Mouse (Mus musculus): ENCODE measurements around the gene Rab11fip5. TPM values are rescaled to one million over a fixed set of nuclear protein-coding genes. Genes with fewer than 3 reads are reported as not detected.

Gene Rab11fip5
- polyA plus RNA-seq, 1 experiment from 2014 or later = 15.1 TPM

DNA sequence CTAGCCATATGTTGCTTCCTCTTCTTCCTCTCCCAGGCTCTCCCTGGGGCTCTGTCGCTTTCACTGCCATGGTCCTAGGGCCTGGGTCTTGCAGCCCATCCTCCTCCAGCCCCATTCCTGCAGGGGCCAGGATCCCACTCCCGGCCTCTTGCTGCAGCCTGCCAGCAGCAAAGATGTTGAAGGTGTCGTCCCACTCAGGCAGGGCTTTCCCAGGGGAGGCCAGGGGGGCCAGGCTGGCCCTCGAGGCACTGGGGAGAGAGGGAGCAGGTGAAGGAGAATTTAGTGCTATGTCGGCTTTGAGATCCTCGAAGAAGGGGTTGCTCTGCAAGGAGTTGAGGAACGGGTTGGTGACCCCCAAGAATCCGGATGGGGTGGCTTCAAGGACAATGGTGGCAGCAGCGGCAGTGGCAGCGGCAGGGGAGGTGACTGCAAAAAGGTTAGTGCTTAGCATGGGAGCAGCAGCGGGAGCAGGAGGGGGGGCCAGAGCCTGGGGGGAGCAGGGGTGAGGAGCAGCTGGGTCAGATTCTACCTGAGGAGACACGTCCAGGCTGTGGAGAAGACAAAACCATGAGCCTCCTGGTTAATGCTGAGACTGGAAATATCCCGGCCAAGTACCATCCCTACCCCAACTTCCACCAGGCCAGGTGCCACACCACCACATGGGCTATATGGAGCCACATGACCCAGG, 32.5 kb downstream of the Rab11fip5 start:
- H3K4me2 ChIP-seq = no peak overlapping the region
- 74% methylated on average over 13 of the region's 13 CpGs for WGBS
- H3K27ac ChIP-seq (replicated peaks) = no peak overlapping the region
- no peaks in the 10 kb centered on the region for H3K4me1 ChIP-seq (replicated peaks)
- no peaks in the 10 kb centered on the region for H3K9me3 ChIP-seq
- no peak overlapping the region for H3K4me3 ChIP-seq
- H3K27me3 ChIP-seq = 0 out of 2 replicates have a peak, but pooled peaks cover 4% of the 10 kb centered on the region
- no peak overlapping the region for H3K9ac ChIP-seq
- peaks cover 23% of the 10 kb centered on the region for H3K36me3 ChIP-seq
- ATAC-seq (ENCODE audit: low read depth) = no peak

DNA sequence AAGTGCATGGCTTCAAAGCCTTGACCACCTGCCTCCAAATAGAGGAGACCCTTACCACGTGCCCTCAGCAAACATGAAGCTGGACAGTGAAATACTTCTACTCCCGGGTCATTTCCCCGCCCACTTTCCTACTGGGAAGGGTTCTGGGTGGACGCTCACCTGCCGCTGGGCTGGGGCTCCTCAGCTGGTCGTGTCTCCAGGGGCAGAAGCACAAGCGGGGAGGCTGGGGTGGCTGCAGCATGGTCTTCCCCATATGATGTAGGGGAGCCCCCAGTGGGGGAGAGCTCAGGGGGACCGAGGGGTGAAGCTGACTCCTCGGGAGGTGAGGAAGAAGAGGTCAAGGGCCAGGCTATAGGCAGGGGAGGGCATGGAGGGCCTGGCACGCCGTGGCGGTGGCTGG, 34.2 kb downstream of the Rab11fip5 start:
- Histone ChIP-seq H3K4me2 (no peak overlapping the region), H3K4me3 (no peak overlapping the region), H3K36me3 (peaks cover 29% of the 10 kb centered on the region), H3K27ac (replicated peaks) (no peak overlapping the region), H3K4me1 (replicated peaks) (no peaks in the 10 kb centered on the region), H3K9me3 (no peaks in the 10 kb centered on the region), H3K9ac (no peak overlapping the region), H3K27me3 (peaks cover 18% of the 10 kb centered on the region; the same call in 1 of the 2 replicates)
- 75% methylated on average over 12 of the region's 12 CpGs for WGBS
- ATAC-seq (ENCODE audit: low read depth) = no peak

DNA sequence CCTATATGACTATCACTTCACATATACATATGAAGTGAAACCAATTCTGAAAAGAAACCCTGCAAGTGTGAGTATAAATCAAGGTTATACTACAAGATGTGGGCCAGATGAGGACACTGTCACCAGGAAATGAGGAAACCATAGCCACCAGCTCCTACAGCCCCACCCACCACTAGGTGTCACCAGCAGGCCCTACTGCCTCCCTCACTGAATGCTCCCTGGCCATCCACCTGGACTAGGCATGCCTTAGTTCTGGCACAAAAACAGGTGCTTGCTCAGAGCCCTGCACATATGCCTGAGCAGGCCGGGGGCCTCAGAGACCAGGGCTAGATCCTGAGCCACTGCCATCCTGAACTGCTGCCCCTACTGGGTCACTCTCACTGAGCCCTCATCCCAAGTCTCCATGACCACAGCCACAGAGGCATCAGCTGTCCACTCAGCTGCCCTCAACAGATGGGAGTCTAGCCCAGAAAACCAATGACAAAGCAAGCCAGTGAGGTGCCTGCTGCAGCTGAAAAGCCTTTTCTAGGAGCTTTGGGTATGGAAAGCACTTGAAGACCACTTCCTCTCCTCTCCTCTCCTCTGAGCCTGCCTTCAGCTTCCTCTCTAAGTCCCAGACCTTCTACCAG, 35.0 kb downstream of the Rab11fip5 start:
- Histone ChIP-seq H3K36me3 (peaks cover 29% of the 10 kb centered on the region), H3K4me3 (no peak overlapping the region), H3K9ac (no peak overlapping the region), H3K27me3 (peaks cover 18% of the 10 kb centered on the region; the same call in 1 of the 2 replicates), H3K27ac (replicated peaks) (no peak overlapping the region), H3K4me2 (no peak overlapping the region), H3K9me3 (no peaks in the 10 kb centered on the region), H3K4me1 (replicated peaks) (no peaks in the 10 kb centered on the region)
- no peak for ATAC-seq (ENCODE audit: low read depth)
- WGBS = 82% methylated on average over 1 of the region's 1 CpGs

DNA sequence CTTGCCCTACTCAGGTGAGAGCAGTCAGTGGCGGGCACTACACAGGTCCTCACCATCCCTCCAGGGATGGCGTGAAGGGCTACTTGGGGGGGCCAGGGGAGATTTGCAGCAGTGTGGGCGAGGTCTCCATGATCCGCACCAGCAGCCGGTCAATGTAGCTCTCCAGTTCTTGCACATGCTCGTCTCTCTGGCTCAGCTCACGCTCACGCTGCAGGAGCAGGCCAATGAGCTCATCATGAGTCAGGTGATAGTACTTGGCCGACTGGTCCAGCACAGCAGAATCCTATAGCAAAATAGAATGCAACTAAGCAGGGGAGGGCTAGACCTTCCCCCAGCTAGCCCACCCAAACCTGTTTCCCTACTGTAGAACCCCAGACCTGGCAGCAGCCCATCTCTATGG, 37.5 kb downstream of the Rab11fip5 start:
- Histone ChIP-seq H3K36me3 (peaks cover 29% of the 10 kb centered on the region), H3K27ac (replicated peaks) (no peak overlapping the region), H3K4me1 (replicated peaks) (peaks cover 11% of the 10 kb centered on the region), H3K9me3 (no peaks in the 10 kb centered on the region), H3K4me2 (no peak overlapping the region), H3K4me3 (no peak overlapping the region), H3K27me3 (peaks cover 21% of the 10 kb centered on the region), H3K9ac (no peak overlapping the region)
- 88% methylated on average over 9 of the region's 9 CpGs for WGBS
- ATAC-seq (ENCODE audit: low read depth) = no peak

DNA sequence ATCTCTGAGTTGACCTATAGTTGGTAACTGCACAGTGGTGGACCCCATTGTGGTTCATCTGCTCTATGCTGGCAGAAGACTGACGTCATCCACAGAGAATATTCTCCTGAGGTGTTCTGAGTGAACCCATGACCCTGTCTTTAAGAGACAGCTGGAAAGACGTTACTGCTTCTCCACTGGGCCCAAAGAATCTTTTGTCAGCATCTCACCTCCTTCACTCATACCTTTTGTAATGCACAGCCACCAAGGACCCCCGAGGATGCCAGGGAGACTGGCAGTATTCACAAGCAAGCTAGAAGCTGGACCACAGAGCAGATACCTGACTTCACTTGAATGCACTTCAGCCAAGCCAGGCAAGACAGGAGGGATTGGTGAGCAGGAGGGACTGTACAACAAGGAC, 39.1 kb downstream of the Rab11fip5 start:
- no peak overlapping the region for H3K4me2 ChIP-seq
- WGBS = 70% methylated on average over 3 of the region's 3 CpGs

DNA sequence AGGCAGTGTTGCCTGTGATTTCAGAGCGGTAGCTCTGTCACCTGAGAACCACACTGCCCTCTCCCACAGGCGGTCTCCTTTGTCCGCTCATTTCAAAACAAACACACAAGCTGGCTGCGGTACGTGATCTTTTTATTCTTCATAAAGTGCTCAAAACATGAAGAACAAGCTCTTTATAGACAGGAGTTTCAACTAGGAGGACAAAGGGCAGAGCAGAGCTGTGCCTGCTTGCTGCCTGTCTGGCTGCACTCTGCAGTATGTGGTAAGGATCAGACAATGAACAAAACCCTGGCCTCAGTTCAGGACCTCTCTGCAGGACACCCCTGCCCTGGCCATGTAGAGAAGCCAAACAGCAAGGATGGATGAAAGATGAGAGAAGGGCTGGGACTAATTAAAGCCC, 39.6 kb downstream of the Rab11fip5 start:
- 71% methylated on average over 5 of the region's 5 CpGs for WGBS
- no peak overlapping the region for H3K4me3 ChIP-seq
- H3K9me3 ChIP-seq = no peaks in the 10 kb centered on the region
- H3K36me3 ChIP-seq = peaks cover 16% of the 10 kb centered on the region
- peaks cover 32% of the 10 kb centered on the region for H3K27me3 ChIP-seq
- H3K4me1 ChIP-seq (replicated peaks) = peaks cover 16% of the 10 kb centered on the region
- H3K27ac ChIP-seq (replicated peaks) = no peak overlapping the region
- ATAC-seq (ENCODE audit: low read depth) = no peak
- no peak overlapping the region for H3K9ac ChIP-seq
- H3K4me2 ChIP-seq = no peak overlapping the region

More for the DNA sequence above, 39.1 kb downstream of the Rab11fip5 start:
- Histone ChIP-seq H3K36me3 (peaks cover 16% of the 10 kb centered on the region), H3K9ac (no peak overlapping the region), H3K4me3 (no peak overlapping the region), H3K27ac (replicated peaks) (no peak overlapping the region), H3K27me3 (peaks cover 32% of the 10 kb centered on the region), H3K9me3 (no peaks in the 10 kb centered on the region), H3K4me1 (replicated peaks) (peaks cover 16% of the 10 kb centered on the region)
- ATAC-seq (ENCODE audit: low read depth) = no peak

DNA sequence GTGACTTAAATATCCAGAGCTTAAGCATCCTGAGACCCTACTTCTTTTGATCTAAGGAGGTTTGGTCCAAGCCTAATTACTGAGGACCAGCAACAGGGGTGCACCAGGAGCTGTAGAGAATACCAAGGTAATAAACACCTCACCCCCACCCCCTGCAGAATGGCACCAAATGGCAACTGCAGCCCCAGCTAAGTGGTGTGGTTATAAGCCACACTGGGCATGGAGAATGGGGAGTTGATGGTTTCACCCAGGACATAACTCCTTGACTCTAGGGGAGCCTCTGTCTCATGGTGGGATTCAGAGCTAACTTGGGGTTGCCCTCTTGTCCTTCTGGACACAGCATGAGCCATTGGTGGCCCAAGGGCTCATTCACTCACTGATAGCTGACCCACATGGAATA, 40.2 kb downstream of the Rab11fip5 start:
- 0 out of 2 replicates have a peak overlapping the region, but pooled peaks have one; percentile 97 for H3K27ac ChIP-seq (replicated peaks)

DNA sequence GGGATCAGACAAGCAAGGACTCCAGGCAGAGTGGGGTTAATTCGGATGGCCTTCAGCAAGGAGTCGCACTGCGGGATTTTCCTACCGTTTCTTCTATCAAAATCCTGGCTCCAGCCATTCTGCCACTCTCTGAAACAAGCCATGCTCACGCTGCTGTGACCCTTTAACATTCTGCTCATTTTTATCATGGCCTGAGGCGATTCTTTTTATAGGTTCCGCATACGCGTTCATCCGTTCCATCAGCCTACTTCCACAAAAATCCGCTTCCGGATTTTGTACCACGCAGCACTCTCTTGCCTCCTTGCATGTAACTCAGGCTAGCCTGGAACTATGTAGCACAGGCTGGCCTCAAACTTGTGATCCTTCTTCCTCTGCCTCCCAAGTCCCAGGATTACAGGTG, 40.7 kb downstream of the Rab11fip5 start:
- Histone ChIP-seq H3K9ac (peak overlapping the region; percentile 72), H3K4me2 (peak overlapping the region; percentile 97), H3K4me1 (replicated peaks) (peaks cover 16% of the 10 kb centered on the region), H3K36me3 (peaks cover 16% of the 10 kb centered on the region), H3K9me3 (no peaks in the 10 kb centered on the region), H3K27me3 (peaks cover 32% of the 10 kb centered on the region), H3K4me3 (peak overlapping the region; percentile 73), H3K27ac (replicated peaks) (peak overlapping the region; percentile 97)
- WGBS = 3% methylated on average over 13 of the region's 13 CpGs
- ATAC-seq (ENCODE audit: low read depth) = peak; percentile 3; the same call in 1 of the 2 replicates

More for the DNA sequence above, 40.2 kb downstream of the Rab11fip5 start:
- no peaks in the 10 kb centered on the region for H3K9me3 ChIP-seq
- peak overlapping the region; percentile 73; the same call in 1 of the 2 replicates for H3K4me3 ChIP-seq
- peak overlapping the region; percentile 97; the same call in 1 of the 2 replicates for H3K4me2 ChIP-seq
- peaks cover 16% of the 10 kb centered on the region for H3K36me3 ChIP-seq
- peaks cover 32% of the 10 kb centered on the region for H3K27me3 ChIP-seq
- ATAC-seq (ENCODE audit: low read depth) = no peak
- H3K4me1 ChIP-seq (replicated peaks) = peaks cover 16% of the 10 kb centered on the region
- no peak overlapping the region for H3K9ac ChIP-seq

DNA sequence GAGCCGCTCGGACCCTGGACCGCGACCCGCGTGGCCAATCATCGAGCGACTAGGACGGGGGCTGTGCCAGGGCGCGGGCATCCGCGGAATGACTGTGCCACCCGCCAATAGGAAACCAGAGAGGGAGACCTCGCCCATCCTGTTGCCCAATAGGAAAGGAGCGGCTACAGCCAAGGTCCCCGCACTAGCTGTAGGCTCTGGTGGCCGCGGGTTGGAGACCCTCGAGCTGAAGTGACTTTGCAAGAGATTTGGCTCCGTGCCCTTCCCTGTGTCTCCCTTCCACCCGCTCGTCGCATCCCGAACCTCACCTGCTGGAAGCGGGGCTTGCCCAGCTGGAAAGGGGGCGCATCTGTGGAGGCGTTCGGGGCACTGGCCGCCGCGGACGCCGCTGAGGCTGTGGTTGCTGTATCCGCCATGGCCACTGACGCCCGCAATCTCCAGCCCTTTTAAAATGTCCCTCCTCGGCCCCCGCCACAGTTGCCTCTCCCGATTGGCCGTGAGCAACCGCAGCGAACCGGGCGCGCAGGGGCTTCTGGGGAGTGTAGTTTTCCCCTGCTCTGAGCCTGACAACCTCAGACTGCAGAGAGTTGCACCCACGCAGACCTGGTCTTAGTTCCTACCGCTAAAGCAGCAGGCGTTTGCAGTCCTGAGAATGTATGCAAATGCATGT, 41.3 kb downstream of the Rab11fip5 start, which contains the start of gene Sfxn5:
Sfxn5 (minus strand) TSS at position 423 of the 670 bp plus-strand sequence.
- peak; percentile 98 for ATAC-seq (ENCODE audit: low read depth)
- H3K4me2 ChIP-seq = peak within 1 kb of the TSS; percentile 97
- peak within 1 kb of the TSS; percentile 97 for H3K27ac ChIP-seq (replicated peaks)
- H3K27me3 ChIP-seq = peaks cover 32% of the 10 kb centered on the region
- H3K9me3 ChIP-seq = no peaks in the 10 kb centered on the region
- peaks cover 16% of the 10 kb centered on the region for H3K36me3 ChIP-seq
- WGBS = under 1% methylated on average over 48 of the region's 49 CpGs
- peaks cover 16% of the 10 kb centered on the region for H3K4me1 ChIP-seq (replicated peaks)
- peak within 1 kb of the TSS; percentile 81 for H3K9ac ChIP-seq
- H3K4me3 ChIP-seq = peak within 1 kb of the TSS; percentile 73

DNA sequence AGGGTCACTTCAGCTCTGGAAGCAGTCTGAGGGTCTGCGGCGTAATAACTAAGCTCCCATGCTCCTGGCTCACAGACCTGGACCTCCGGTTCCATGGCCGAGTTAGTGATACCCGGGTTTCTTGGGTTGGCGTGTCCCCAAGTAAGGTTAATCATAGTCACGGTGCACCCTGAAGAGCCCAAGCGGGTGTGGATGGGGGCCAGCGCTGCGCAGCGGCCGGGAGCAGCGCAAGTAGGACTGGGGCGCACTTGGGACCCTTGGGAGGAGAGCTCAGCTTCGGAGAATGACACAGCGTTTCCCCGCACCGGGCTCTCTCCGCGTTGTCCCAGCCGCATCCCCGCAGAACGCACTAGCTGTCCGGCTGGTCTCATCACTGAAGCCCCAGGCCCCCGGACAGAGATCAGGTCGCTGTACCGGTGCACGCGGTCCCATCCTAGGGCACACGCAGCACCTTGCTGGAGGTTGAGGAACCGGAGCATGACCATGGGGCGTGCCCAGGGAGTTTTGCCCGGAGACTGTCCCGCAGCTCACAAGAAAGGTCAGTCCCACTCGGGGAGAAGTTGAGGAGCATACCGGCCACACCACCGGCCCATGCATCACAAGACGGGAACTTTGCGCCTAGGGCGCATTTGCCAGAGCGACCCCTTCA, 42.0 kb downstream of the Rab11fip5 start:
- Histone ChIP-seq H3K36me3 (peaks cover 12% of the 10 kb centered on the region), H3K4me1 (replicated peaks) (peaks cover 16% of the 10 kb centered on the region), H3K9ac (peak overlapping the region; percentile 81), H3K27ac (replicated peaks) (peak overlapping the region; percentile 97), H3K9me3 (no peaks in the 10 kb centered on the region), H3K27me3 (peaks cover 32% of the 10 kb centered on the region), H3K4me3 (peak overlapping the region; percentile 73), H3K4me2 (peak overlapping the region; percentile 97)
- ATAC-seq (ENCODE audit: low read depth) = peak; percentile 36
- under 1% methylated on average over 41 of the region's 41 CpGs for WGBS

DNA sequence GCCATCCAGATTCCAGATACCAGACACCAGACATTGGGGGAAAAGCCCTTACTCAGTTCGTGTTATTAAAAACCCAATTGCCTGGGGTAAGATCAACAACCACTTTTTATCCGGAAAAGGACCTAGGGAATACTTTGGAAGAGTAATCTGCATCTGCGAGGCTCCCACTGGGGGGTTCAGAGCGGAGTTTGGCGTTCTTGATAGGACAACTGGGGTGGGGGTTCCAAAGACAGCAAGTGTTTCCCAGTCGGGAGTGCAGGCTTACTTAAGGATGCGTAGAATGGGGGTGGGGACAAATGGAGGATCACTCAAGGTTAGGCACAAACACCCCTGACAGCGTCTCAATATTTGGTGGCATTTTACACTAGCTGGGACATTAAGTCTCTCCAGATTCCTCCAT, 42.7 kb downstream of the Rab11fip5 start:
- H3K9ac ChIP-seq = 0 out of 2 replicates have a peak overlapping the region, but pooled peaks have one; percentile 81
- H3K27me3 ChIP-seq = peaks cover 28% of the 10 kb centered on the region
- H3K4me2 ChIP-seq = peak overlapping the region; percentile 97
- ATAC-seq (ENCODE audit: low read depth) = no peak
- 14% methylated on average over 8 of the region's 8 CpGs for WGBS
- no peaks in the 10 kb centered on the region for H3K9me3 ChIP-seq
- H3K4me3 ChIP-seq = peak overlapping the region; percentile 73
- peaks cover 4% of the 10 kb centered on the region for H3K36me3 ChIP-seq
- H3K4me1 ChIP-seq (replicated peaks) = peaks cover 16% of the 10 kb centered on the region
- H3K27ac ChIP-seq (replicated peaks) = no peak overlapping the region

Measured in neural tube, embryonic 13.5 days (tissue).